Mouse (Mus musculus) right cerebral cortex, postnatal 4 days (tissue): ENCODE measurements around the gene Uxs1.

Experiments
- DNase-seq: peaks from one replicate; pipeline ENCODE4 v3.0.0-alpha.2; 2022

The Uxs1 gene

DNA sequence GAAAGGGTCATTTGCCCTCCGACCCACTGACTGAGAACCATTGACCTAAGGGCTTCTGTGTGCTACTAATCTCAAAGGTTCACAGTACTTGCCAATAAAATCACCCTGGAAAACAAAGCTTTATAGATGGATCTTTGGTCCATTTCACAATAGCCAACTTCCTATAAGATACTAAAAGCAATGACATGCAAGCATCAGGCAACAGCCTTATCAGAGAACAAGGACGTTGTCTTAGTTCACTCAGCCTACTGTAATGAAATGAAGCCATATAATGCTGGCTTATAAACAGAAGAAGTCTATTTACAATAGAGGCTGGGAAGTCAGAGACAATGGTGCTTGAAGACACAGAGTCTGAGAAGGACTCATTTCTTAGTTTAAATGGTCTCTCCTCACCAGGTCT, 37.8 kb downstream of the Uxs1 start:
- no peak for DNase-seq

DNA sequence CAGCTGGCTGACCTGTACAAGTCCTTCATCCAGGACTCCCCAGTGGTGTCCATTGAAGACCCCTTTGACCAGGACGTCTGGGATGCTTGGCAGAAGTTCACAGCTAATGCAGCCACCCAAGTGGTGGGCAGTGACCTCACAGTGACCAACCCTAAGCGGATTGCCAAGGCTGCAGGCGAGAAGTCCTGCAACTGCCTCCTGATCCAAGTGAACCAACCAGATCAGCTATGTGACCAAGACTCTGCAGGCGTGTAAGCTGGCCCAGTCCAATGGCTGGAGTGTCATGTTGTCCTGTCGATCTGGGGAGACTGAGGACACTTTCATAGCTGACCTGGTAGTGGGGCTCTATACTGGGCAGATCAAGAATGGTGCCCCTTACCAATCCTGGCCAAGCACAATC, 40.9 kb downstream of the Uxs1 start:
- no peak for DNase-seq

DNA sequence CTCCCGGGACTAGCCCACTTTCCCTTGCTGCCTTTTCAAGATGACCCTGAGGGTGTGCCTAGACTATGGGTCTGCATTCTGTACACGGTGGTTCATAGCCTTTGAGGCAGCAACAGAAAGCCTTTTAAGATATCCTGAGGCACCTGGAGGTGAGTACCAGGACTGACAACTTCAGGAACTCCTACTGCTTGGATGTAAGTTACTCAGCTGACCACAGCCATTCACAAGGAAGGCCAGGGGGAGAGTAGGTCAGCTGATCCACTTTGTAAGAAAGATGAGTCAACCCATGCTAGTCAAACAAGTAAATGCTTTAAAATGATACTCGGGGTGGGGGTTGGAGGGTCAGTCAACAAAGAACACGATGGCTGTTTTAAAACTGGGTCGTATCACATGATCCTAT, 42.3 kb downstream of the Uxs1 start:
- no peak for DNase-seq

DNA sequence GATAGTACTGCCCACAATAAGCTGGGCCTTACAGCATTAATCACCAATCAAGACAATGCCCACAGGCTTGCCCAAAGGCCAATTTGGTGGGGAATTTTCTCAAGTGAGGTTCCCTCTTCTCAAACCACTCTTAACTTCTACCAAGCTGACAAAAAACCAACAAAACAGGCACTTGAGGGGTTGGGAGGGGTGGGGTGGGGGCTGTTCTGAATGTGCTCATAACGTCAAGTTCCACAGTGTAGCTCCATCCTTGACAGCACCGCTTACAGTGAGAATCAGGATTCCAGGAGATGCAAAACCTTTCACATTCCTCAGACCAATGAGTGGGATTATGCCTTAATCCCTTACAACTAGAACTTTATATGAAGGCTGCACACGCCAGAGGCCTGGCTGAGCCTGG, 44.4 kb downstream of the Uxs1 start:
- DNase-seq = no peak

DNA sequence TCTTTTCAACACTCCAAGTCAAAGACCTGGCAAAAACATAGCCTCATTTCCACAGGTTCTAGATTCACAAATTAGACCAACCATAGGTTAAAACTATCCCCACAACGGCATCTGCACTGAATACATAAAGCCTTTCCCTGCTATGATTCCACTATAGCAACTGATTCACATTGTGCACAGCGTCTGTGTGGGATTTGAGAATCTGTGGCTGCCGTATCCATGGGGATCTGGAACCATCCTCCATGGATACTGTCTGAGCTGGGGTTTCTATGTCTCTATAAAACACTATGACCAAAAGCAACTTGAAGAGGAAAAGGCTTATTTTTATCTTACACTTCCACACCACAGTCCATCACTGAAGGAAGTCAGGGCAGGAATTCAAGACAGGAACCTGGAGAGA, 44.9 kb downstream of the Uxs1 start:
- no peak for DNase-seq

DNA sequence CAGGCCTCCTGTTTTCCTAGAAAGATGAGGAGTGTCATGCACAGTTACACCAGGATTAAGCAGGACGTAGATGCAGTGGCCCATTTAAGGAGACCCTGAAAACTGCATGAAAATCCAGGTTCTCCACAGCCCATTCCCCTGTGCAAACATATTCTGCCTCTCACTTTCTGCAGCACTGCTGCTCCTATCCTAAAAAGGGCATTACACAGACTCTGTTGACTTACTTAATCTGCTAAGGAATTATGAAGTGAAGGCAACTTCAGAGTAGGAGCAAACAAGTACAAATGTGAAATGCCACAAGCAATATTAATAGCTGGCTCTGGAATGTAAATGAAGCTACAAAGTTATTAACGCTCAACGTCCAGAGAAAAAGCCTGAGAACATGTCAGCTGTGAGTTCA, 45.9 kb downstream of the Uxs1 start:
- no peak for DNase-seq

DNA sequence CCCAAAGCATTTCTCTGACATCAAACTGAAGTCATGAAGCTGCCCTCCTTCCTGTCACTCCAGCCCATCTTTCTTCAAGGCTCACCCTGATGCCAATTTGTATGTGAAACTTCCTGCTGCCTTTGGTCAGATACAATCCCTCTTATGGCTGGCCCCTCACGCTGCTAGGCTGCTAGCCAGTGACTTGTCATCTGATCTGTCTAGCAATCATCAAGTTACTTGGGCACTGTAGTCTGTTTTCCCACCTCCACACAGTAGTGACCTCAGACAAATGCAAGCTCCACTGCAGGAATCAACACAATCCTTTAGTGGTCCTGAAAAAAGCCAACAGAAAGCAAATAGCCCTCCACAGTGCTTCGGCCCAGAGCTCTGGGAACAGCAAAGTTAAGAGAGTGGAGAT, 46.4 kb downstream of the Uxs1 start:
- DNase-seq = no peak

DNA sequence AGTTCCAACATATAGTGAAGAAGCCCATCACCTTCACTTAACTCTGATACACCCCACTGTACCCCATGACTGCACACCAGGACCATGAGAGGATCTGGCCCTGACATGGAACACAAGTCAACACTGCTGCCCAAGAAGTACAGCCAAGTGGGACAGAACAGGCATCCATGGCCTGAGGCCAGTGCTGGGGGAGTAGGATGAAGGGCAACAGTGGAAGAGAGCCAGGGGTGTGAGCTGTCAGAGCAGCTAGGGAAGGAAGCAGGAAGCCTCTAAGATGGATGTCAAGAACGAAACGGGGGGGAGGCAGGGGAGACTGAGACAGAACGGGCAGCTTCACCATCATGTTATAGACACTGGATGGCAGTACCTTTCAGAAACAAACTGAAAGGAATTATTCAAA, 51.5 kb downstream of the Uxs1 start:
- DNase-seq = no peak

DNA sequence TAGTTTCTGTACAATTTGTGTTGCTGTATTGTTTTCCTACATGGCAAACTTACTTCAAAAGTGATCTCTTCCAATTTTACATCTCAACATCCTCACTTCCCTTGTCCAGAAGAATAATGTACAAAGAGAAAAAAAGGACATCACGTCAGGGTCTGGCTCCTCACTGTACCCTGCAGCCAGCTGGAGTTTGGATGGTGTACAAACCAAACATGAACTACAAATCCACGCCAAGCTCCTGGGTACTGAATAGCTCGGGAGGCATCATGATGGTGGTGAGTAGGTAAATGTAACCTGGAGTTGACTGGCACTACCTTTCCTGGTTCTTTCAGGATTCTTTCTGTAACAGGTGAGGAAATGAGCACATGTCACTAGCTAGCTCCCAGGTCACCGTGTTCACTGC, 53.5 kb downstream of the Uxs1 start:
- no peak for DNase-seq

DNA sequence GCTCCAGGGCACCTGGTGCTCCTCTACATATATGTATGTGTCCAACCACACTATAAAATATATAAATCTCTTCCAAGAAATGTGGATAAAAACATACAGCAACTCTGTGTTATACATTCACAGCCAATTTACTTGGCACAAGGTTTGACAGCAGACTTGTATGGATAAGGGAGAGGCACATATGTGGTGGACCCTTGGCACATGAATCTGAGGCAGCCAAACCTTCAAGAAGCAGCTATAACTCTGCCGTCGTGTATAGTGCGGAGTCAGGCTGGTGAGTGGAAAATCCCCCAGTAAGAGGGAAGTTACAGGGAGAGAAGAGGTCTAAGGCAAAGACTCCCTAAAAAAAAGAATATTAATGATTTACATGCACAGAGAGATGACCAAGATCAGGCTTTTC, 54.9 kb downstream of the Uxs1 start:
- DNase-seq = no peak

DNA sequence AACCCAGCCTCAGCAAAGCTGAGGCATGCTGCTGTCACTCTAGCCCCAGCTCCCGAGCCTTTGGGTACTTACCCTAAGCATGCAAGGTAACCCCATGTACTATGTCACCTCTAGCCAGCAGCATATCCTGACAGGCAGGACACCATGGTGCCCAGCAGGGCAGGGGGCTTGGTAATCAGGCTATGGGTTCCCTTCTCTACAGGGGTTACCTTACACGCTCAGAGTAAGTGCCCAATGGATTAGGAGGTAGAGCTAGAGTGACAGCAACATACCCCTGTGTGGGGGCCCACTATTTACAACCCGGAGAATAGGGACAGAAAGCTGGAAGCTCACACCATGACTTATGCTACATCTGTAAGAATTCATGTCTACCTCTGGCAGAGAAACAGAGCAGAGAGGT, 57.6 kb downstream of the Uxs1 start:
- DNase-seq = no peak

DNA sequence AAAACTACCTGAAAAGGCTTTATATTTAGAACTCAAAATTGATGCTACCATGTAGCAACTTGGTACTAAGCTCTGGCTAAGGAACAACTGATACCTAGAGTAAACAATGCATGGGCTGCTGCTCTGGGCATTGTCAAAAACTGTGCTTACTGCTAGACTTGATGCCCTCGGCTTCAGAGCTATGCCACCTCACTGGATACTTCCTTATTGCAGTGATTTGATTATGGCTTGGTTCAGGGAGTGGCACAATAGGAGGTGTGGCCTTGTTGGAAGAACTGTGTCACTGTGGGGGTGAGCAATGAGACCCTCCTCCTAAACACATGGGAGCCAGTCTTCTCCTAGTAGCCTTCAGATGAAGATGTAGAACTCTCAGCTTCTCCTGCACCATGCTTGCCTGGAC, 58.3 kb downstream of the Uxs1 start:
- DNase-seq = no peak

DNA sequence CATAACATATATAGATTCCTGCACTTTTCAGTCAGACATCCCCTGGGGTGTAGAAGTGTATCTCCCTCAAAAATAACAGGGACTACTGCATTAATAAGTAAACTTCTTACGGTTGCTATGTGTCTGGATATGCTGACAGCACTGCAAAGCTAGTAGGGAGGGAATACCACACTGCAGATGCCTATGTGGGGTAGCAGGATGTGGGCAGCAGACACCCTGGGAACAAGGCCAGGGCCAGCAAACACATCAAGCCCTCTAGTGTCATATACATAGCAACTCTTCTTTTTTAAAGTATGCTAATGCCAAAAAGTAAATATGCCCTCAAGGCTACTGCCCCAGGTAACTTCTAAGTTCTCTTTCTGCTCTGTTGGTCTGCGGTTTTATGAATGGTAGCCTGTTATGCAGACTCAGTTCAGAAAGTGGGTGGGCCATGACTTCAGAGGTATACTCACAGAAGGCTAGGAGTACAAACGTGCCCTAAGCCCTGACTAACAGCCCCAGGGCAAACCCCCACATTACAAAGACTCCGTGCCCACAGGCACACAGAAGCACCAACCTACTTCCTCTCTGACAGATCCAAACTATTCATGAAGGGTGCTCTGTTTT, 59.1 kb downstream of the Uxs1 start:
- no peak for DNase-seq

DNA sequence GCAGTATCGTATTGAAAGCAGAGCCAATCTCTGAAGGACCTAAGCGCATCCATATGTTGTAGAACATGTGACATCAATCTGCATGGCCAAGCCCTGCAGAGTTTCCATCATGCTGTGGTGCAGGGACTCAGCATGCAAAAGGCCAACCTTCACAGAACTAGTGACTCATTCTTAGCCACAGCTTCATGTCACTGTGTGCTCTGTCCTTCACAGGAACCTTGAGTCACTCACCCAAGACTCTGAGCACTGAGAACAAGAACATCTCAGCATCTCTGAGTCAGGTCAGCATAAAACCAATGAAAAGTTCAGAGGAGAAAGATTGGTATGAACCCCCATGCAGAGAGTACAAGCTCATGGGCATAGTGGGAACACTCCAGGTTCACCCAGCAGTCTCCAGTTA, 61.3 kb downstream of the Uxs1 start:
- DNase-seq = no peak

DNA sequence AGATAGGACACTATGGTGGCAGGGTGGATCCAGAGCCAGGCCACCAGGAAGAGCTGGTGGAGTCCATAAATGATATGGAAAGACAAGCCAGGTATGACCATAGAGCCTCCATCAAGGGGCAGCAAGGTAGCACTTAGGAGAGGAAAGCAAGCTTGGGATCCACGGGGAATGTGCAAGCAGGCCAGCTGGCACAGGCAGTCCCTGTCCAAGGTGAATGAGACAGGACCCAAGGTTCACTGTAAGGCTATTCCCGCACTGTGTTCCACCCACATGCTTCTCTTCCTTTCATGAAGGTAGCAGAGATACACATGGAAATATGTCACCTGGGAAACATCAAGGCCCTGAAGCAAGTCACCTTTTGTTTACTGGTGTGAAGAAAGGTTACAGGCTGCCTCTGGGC, 63.1 kb downstream of the Uxs1 start:
- DNase-seq = no peak

DNA sequence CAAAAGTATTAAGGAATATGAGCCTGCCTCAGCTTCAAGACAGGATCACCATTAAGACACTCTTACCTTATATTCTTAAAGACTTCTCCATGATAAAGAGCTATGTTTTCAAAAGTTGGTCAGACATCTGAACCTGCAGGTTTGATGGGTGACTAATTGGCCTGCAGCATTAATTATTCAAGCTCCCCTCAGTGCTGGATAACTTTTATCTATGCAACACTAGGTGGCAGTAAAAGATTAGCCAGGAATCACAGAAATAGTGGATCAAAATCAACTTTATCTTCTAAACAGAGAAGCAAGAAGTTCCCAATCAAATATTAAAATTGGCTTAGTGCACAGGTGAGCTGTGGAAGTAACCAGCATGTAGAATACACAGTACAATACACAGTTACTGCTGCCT, 67.5 kb downstream of the Uxs1 start:
- no peak for DNase-seq

DNA sequence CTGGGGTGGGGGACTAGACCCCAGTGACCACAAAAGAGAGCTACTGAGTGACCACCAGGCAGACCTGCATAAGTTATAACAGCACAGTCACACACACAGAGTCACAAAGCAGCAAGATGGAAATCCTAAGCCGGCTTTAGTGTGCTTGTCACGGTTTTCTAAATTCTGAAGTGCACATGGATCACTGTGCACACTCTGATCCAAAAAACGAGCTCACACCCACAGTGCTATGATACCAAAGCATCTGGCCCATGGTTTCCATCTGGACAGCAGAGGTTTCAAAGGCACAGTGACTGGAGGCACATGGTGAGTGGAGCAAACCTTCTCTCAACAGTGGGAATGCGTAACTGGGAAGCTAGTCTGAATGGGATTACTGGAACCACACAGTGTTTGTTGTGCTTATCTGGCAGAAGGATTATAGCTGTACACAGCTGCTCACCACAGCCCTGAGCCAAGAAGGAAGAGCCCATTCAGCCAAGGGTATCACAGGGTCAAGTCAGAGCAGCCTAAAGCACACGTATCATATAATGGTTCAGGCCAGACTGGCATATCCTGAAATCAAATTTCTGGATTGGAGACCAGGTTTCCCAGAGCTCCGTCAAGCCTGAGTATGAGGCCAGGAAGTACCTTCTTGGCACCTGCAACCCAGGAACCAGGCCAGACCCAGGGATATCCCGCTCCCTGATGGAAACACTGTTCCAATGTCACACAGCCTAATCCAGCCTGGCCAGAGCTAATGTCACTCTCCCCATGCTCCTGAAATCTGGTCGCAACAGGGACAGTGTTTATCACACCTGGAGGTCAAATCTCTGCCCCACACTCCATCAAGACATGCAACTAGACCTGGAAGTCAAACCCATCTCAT, 72.9 kb downstream of the Uxs1 start:
- no peak for DNase-seq

DNA sequence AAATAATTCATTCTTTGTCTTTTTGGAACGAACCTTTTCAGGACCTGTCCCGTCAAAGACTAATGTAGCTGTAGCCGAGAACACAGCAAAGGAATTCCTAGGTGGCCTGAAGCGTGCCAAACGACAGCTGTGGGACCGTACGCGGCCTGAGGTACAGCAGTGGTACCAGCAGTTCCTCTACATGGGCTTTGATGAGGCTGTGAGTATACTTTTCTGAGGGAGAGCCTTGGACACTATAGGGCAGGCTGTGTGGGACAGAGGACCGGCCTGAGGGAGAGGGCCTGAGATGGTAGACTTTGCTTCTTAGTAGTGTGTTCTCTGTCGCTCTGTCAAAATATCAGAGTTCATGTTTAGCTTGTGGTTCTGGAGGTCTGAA, 89.1 kb downstream of the Uxs1 start:
- no peak for DNase-seq

DNA sequence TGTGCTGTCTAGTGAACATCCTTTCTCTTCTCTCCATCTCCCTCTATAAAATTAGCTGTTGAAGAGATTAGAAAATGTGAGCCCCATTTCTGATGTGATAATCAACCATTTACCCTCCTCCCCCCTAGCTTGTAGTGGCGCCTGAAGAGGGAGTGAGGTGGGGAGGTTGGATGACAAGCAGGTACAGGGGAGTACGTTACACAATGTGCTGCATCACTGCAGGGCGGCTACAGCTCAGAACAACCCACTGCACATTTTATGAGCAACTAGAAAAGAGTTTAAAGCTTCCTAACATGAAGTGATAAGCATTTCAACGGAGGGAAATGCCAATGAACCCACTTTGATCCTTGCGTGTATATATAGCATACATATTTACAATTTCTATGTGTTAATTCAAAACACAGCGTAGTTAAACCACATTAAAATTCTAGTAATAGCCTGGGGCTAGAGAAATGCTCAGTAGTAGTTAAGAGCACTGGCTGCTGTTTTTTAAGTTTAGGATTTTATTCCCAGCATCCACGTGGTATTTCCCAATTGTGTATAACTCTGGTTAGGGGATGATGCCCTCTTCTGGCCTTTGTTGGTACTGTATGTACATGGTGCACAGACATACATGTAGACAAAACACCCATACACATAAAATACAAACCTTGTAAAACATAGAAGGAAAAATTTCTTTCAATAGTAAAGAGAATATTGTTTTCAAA, 89.6 kb downstream of the Uxs1 start:
- DNase-seq = peak; percentile 82

DNA sequence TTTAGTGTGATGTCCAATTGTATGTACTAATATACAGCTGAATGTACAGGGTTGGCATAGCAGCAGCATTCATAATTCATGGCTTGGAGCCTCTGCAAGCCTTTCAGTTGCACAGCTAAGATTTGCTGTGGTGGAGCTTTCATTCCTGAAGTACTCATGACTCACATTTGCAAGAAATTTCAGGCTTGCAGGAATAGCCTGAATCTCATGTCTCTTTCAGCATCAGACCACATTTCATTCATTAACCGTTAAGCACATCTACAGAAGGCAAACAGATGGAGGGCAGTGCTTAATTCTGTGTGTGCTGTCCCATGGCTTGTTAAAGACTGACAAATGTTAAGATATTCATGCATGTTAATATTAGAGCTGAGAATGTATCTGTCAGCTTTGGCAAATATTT, 94.9 kb downstream of the Uxs1 start:
- DNase-seq = no peak

DNA sequence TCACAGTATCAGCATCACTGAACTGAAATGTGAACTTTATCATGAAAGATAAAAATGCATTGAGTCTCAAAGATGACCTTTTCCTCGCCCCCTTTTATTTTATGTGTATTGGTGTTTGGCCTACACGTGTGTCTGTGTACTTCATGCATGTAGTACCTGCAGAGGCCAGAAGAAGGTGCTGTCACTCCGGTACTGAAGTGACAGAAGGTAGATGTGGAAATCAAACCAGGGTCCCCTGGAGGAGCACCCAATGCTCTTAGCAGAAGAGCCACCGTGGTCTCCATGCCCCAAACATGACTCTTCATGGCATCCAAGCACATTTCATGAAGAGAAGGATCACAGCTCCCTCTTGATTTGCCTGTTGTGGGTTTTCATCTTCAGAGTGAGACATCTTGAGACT, 95.5 kb downstream of the Uxs1 start:
- no peak for DNase-seq

DNA sequence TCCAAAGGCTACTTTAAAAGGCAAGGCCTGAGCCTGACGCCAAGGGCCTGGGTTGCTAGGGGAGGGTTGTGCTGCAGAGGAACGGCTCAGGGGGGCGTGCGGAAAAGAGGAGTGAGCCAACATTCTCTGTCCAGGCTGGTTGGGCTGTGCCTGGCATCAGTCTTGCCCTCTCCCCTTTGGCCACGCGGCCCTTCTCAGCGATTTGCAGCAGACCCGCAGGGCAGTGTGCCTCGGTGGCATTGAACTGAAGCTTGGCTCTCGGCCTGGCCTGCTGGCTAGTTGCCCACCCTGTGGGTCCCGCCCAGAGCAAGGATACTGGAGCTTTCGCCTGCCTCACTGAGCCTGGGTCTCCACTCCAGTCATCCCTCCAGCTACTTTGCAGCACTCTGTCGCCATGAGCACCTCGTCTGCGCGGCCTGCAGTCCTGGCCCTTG, 97.1 kb downstream of the Uxs1 start, which contains the start of gene 1500015O10Rik:
1500015O10Rik (plus strand) TSS at position 112 of the 434 bp plus-strand sequence.
- peak; percentile 84 for DNase-seq

DNA sequence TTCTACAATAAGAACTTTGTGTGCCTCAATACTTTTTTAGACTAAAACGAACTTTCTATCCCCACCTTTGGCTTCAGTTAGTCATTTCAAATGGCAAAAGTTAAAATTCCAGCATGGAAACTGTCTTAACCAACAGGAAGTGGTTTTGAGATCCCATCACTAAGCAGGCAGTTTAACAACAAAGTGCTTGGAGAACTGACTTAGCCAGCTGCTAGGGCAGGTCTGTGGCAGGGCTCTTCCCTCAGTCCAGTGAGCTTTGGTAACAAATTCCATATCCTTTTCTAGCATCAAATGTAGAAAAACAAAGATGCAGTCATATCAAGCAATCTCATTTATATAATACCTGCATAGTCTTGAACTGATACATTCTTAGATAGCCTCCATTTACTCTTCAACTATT, 105.1 kb downstream of the Uxs1 start:
- DNase-seq = no peak

DNA sequence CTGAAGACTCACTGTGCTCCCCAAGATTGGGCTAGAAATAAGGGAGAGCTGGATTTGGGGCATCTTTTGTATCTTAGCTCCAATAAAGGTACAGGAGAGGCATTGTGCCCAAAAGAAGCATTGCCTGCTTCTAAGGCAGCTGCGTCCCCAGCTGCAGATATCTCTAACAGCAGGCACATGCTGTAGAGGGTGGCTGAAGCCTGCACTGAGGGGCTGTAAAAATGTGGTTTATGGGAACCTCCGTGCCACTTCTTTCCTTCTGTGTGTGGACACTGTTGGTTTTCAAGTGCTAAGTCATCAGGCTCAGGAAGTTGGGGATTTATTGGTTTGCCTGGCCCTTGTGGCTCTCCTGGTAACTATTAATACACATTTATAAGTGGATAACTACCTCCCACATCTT, 108.8 kb downstream of the Uxs1 start:
- DNase-seq = no peak
